Mouse (Mus musculus) testis, adult 2 months (tissue): ENCODE data around the gene Rufy3. TPM values are rescaled to one million over a fixed set of nuclear protein-coding genes. Genes with fewer than 3 reads are reported as not detected.

Experiments
- H3K27ac ChIP-seq: fragments of 200-500 bp; 2 replicates; pipeline ENCODE4 v1.5.1; 2012; ENCODE audit warnings: low read depth, low read length; ENCODE audit not compliant: control insufficient read depth, insufficient read depth
- H3K27me3 ChIP-seq: fragments of 200-500 bp; 2 replicates; pipeline ENCODE4 v1.6.1; 2012; ENCODE audit warnings: mild to moderate bottlenecking, low read length, moderate library complexity; ENCODE audit not compliant: control insufficient read depth, insufficient read depth
- H3K36me3 ChIP-seq: fragments of 200-500 bp; 2 replicates; pipeline ENCODE4 v1.6.1; 2012; ENCODE audit warnings: mild to moderate bottlenecking, low read length; ENCODE audit not compliant: control insufficient read depth, insufficient read depth
- H3K4me1 ChIP-seq: fragments of 200-500 bp; 2 replicates; pipeline ENCODE4 v1.6.1; 2012; ENCODE audit warnings: low read length; ENCODE audit not compliant: control insufficient read depth, insufficient read depth
- H3K4me3 ChIP-seq: fragments of 200-500 bp; 2 replicates; pipeline ENCODE4 v1.5.1; 2012; ENCODE audit warnings: low read depth, mild to moderate bottlenecking, low read length, moderate library complexity, mixed read lengths; ENCODE audit not compliant: control insufficient read depth
- CTCF ChIP-seq: fragments of 200-500 bp; IDR thresholded peaks from 2 replicates; pipeline ENCODE4 v1.5.1; 2012; ENCODE audit warnings: low read depth, mild to moderate bottlenecking, inconsistent platforms, low read length, moderate library complexity; ENCODE audit not compliant: control insufficient read depth, insufficient read depth, insufficient replicate concordance
- POLR2A ChIP-seq: fragments of 200-500 bp; IDR thresholded peaks from 2 replicates; pipeline ENCODE4 v1.6.1; 2012; ENCODE audit warnings: low read depth, mild to moderate bottlenecking, inconsistent platforms, low read length, moderate library complexity; ENCODE audit not compliant: control insufficient read depth
- polyA plus RNA-seq: library from polyadenylated mRNA; depleted of rRNA; stranded (reverse); fragments of >200 nt; gene quantifications from 2 replicates; pipeline ENCODE4 v1.2.3, GENCODE M21; 2012

Gene Rufy3
- polyA plus RNA-seq, 1 experiment, result 15.8 TPM

DNA sequence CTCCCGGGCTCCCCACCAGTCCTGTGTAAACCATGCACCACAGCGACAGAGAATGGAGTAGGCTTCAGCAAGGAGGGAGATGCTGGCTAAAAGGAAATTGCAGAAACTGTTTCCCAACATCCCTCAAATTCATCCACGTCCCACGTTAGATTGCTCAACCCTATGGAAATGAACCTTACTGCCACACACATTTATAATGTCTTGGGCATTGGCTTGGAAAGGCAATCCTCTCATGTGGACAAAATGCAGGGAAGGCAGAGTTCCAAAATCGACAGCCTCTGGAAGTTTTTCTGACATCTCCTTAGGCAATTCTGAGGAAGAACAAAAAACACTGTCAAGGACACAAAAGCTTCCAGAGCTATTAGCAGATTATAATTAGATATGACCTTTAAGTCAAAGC lies 99.0 kb downstream of the Rufy3 start:
- no peak overlapping the region for H3K4me3 ChIP-seq

GRCm38 (mm10) chr5:88674703-88675442 lies 110.0 kb downstream of the Rufy3 start:
- H3K4me3 ChIP-seq, result peak overlapping the region; percentile 84
- TF ChIP-seq POLR2A (no peak), CTCF (no peak)
- H3K4me1 ChIP-seq, result peaks cover 7% of the 10 kb centered on the region
- H3K27me3 ChIP-seq, result no peaks in the 10 kb centered on the region
- H3K27ac ChIP-seq, result peak overlapping the region; percentile 65
- H3K36me3 ChIP-seq, result no peaks in the 10 kb centered on the region

More for the DNA sequence above, 99.0 kb downstream of the Rufy3 start:
- TF ChIP-seq CTCF (no peak), POLR2A (no peak)
- Histone ChIP-seq H3K27ac (no peak overlapping the region), H3K27me3 (no peaks in the 10 kb centered on the region), H3K36me3 (peaks cover 9% of the 10 kb centered on the region), H3K4me1 (no peaks in the 10 kb centered on the region)

- TF ChIP-seq CTCF, result no peak
- peak; percentile 44 for TF ChIP-seq POLR2A
- Histone ChIP-seq H3K4me1 (peaks cover 7% of the 10 kb centered on the region), H3K36me3 (no peaks in the 10 kb centered on the region), H3K4me3 (peak within 1 kb of the TSS; percentile 84), H3K27ac (peak within 1 kb of the TSS; percentile 65), H3K27me3 (no peaks in the 10 kb centered on the region)
Observed at GRCm38 (mm10) chr5:88675443-88676387, 110.9 kb downstream of the Rufy3 start, which contains the start of gene Grsf1. Grsf1 (minus strand) TSS chr5:88676171.

DNA sequence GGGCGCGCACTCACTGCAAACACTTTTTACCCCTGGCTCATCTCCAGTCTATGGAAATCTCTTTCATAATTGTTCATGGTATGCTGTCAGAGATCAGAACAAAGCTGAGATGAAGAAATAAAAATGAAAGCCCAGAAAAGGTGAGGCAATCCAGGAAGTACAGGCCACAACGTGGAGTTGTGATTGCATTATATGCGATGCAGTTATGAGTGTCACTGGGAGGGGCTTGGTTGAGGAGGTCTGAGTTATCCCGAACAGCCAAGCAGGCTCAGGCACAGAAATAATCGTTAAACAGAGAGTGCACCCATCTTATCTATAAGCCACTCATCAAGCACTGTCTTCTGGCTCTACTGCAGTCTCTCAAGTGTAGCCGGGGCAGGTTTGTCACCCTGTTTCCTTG lies 114.1 kb downstream of the Rufy3 start:
- Histone ChIP-seq H3K4me3 (no peak overlapping the region), H3K36me3 (no peaks in the 10 kb centered on the region), H3K4me1 (peaks cover 7% of the 10 kb centered on the region), H3K27ac (no peak overlapping the region), H3K27me3 (no peaks in the 10 kb centered on the region)
- TF ChIP-seq POLR2A (no peak), CTCF (no peak)

GRCm38 (mm10) chr5:88679341-88679740 lies 114.5 kb downstream of the Rufy3 start:
- no peak overlapping the region for H3K4me3 ChIP-seq

DNA sequence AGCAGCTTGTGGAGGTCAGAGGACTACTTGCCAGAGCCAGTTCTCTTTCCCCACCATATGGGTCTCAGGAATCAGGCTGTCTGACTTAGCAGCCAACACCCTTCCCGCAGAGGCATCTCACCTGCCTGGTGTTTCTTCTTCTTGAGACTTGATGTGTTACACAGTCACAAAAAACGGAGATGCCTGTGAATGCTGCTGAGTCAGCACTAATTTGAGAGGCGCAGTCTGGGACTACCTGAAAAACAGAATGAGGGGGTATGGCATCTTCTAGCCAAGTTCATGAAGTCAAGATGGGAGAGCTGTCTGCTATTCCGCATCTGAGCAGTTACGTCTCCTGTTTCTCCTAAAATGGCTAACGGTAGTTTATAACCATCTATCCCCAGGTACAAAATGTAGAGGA lies 115.7 kb downstream of the Rufy3 start:
- Histone ChIP-seq H3K4me3 (no peak overlapping the region), H3K36me3 (no peaks in the 10 kb centered on the region), H3K27ac (no peak overlapping the region), H3K4me1 (peaks cover 4% of the 10 kb centered on the region), H3K27me3 (no peaks in the 10 kb centered on the region)
- no peak for TF ChIP-seq POLR2A
- no peak for TF ChIP-seq CTCF

More at GRCm38 (mm10) chr5:88679341-88679740, 114.5 kb downstream of the Rufy3 start:
- Histone ChIP-seq H3K27me3 (no peaks in the 10 kb centered on the region), H3K4me1 (peaks cover 7% of the 10 kb centered on the region), H3K27ac (no peak overlapping the region), H3K36me3 (no peaks in the 10 kb centered on the region)
- TF ChIP-seq POLR2A, result no peak
- TF ChIP-seq CTCF, result no peak

GRCm38 (mm10) chr5:88683706-88684105 lies 118.9 kb downstream of the Rufy3 start:
- Histone ChIP-seq H3K27ac (no peak overlapping the region), H3K4me1 (no peaks in the 10 kb centered on the region; the same call in 1 of the 2 replicates), H3K36me3 (no peaks in the 10 kb centered on the region), H3K4me3 (no peak overlapping the region), H3K27me3 (no peaks in the 10 kb centered on the region)
- no peak for TF ChIP-seq POLR2A
- no peak for TF ChIP-seq CTCF
